Mouse (Mus musculus): ENCODE measurements around the gene Miga1. TPM values are rescaled to one million over a fixed set of nuclear protein-coding genes. Genes with fewer than 3 reads are reported as not detected.

The Miga1 gene
- total and polyA plus RNA-seq, 3 experiments = 25.3 to 44.7 (median 32.5) TPM

DNA sequence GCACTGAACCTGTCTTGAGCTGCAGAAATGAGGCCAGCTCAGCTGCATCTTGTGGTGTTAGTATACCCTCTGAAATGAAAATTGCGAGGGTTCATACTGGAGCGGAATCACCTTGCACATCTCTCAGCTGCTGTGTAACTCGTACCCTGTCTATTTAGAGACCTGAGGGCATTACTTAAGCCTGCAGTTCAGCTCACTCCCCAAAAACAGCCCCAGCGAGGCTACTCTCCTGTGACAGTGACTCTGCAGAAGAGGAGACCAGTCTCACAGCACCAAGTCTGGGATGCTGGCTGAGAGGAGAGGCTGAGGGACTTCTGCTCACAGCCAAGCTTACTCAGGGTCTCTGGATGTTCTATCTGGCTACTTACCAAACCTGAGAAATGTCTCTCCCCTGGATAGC is 34.2 kb downstream of the Miga1 start:
- dilution Hi-C loops (cut with MboI; ENCODE audit: extremely low pct_ligation_motif_present, extremely low pct_unique_long_range_greater_than_20kb, low sequenced_read_pairs) (no loop called here), in situ Hi-C loops (cut with MboI; ENCODE audit: low pct_ligation_motif_present, low pct_unique_long_range_greater_than_20kb, low sequenced_read_pairs) (no loop called here)
- peaks cover 2 to 21% of the 10 kb centered on the region in 2 experiments; a peak in 1 of 4 replicates for H3K4me1 ChIP-seq (ENCODE audit: control insufficient read depth in 1 of 2, insufficient read depth in 2 of 2)
- no peak overlapping the region for H3K4me2 ChIP-seq (ENCODE audit: insufficient read depth, low read depth, poor library complexity, severe bottlenecking)
- DNase-seq (ENCODE audit: extremely low read depth) = no peak
- H3K79me2 ChIP-seq (replicated peaks; ENCODE audit: control insufficient read depth, extremely low read depth, insufficient read depth, poor library complexity, severe bottlenecking) = no peaks in the 10 kb centered on the region
- TF ChIP-seq USF1 (IDR thresholded peaks at IDR 0.05; ENCODE audit: low read depth, low read length) = no peak
- TF ChIP-seq MXI1 (IDR thresholded peaks at IDR 0.05; ENCODE audit: low read depth, low read length) = no peak
- no peak for TF ChIP-seq NRF1 (IDR thresholded peaks at IDR 0.05; ENCODE audit: low read depth, low read length)
- no peak for TF ChIP-seq TCF12 (IDR thresholded peaks at IDR 0.05; ENCODE audit: low read depth, low read length)
- TF ChIP-seq CTCF (conservative IDR thresholded peaks at IDR 0.05 in 1 of 2, IDR thresholded peaks at IDR 0.05 in 1 of 2; ENCODE audit: low read depth in 2 of 2, low read length in 2 of 2) = no peak
- no peak for TF ChIP-seq ZMIZ1 (IDR thresholded peaks at IDR 0.05; ENCODE audit: low read depth, low read length)
- TF ChIP-seq CHD2 (IDR thresholded peaks at IDR 0.05; ENCODE audit: low read length) = no peak
- TF ChIP-seq MEF2A (IDR thresholded peaks at IDR 0.05; ENCODE audit: borderline replicate concordance, low read depth, low read length) = no peak
- no peak for TF ChIP-seq JUN (IDR thresholded peaks at IDR 0.05; ENCODE audit: insufficient read depth, low read depth, low read length)
- TF ChIP-seq SMC3 (IDR thresholded peaks at IDR 0.05; ENCODE audit: low read depth, low read length) = no peak
- TF ChIP-seq TBP (conservative IDR thresholded peaks at IDR 0.05; ENCODE audit: low read depth, low read length) = no peak
- no peak for TF ChIP-seq SIN3A (IDR thresholded peaks at IDR 0.05; ENCODE audit: low read length)
- no peak for TF ChIP-seq POLR2A (IDR thresholded peaks at IDR 0.05; ENCODE audit: low read depth, low read length)
- no peak for TF ChIP-seq ETS1 (conservative IDR thresholded peaks at IDR 0.05; ENCODE audit: low read depth, low read length)
- TF ChIP-seq GABPA (IDR thresholded peaks at IDR 0.05; ENCODE audit: insufficient replicate concordance, low read depth, low read length) = no peak
- no peak for TF ChIP-seq ZNF384 (IDR thresholded peaks at IDR 0.05; ENCODE audit: low read depth, low read length)
- H3K9ac ChIP-seq (ENCODE audit: insufficient read depth, low read depth) = no peak overlapping the region
- H3K36me3 ChIP-seq (replicated peaks in 1 of 2; ENCODE audit: control insufficient read depth in 1 of 2, insufficient read depth in 1 of 2, low read length in 1 of 2) = peaks cover 51 to 88% of the 10 kb centered on the region in 2 experiments
- H3K27me3 ChIP-seq (replicated peaks) = no peaks in the 10 kb centered on the region
- H3K9me3 ChIP-seq (replicated peaks; ENCODE audit: low read length) = no peaks in the 10 kb centered on the region
- H3K4me3 ChIP-seq (replicated peaks in 1 of 3; ENCODE audit: low read depth in 2 of 3, low read length in 2 of 3, poor library complexity in 1 of 3) = no peak overlapping the region
- no peak overlapping the region for H3K27ac ChIP-seq (ENCODE audit: insufficient read depth, low read depth)

- TF ChIP-seq HCFC1 (IDR thresholded peaks at IDR 0.05; ENCODE audit: low read depth, low read length) (no peak), CHD1 (IDR thresholded peaks at IDR 0.05; ENCODE audit: low read depth, low read length) (no peak), EP300 (IDR thresholded peaks at IDR 0.05; ENCODE audit: low read length) (no peak)
- Histone ChIP-seq H3K4me3 (replicated peaks in 1 of 3; ENCODE audit: low read depth in 2 of 3, low read length in 2 of 3, poor library complexity in 1 of 3) (no peak overlapping the region), H3K4me2 (ENCODE audit: insufficient read depth, low read depth, poor library complexity, severe bottlenecking) (no peak overlapping the region), H3K36me3 (replicated peaks in 1 of 2; ENCODE audit: control insufficient read depth in 1 of 2, insufficient read depth in 1 of 2, low read length in 1 of 2) (peaks cover 49 to 90% of the 10 kb centered on the region in 2 experiments), H3K9ac (ENCODE audit: insufficient read depth, low read depth) (no peak overlapping the region), H3K79me2 (replicated peaks; ENCODE audit: control insufficient read depth, extremely low read depth, insufficient read depth, poor library complexity, severe bottlenecking) (no peaks in the 10 kb centered on the region), H3K27me3 (replicated peaks) (no peaks in the 10 kb centered on the region), H3K9me3 (replicated peaks; ENCODE audit: low read length) (no peaks in the 10 kb centered on the region), H3K4me1 (ENCODE audit: control insufficient read depth in 1 of 2, insufficient read depth in 2 of 2) (peaks cover 2 to 21% of the 10 kb centered on the region in 2 experiments; a peak in 1 of 4 replicates), H3K27ac (ENCODE audit: insufficient read depth, low read depth) (no peak overlapping the region)
- in situ Hi-C loops (cut with MboI; ENCODE audit: low pct_ligation_motif_present, low pct_unique_long_range_greater_than_20kb, low sequenced_read_pairs) = no loop called here
- dilution Hi-C loops (cut with MboI; ENCODE audit: extremely low pct_ligation_motif_present, extremely low pct_unique_long_range_greater_than_20kb, low sequenced_read_pairs) = no loop called here
- no peak for DNase-seq (ENCODE audit: extremely low read depth)
Observed at GRCm38 (mm10) chr3:152305080-152305479, 35.1 kb downstream of the Miga1 start.
